Mouse (Mus musculus): ENCODE measurements around the gene Prss27. TPM values are rescaled to one million over a fixed set of nuclear protein-coding genes. Genes with fewer than 3 reads are reported as not detected.
"Not testable (repeated sequence)": the region's sequence is repeated elsewhere in the genome, so short reads cannot be mapped to it uniquely, and the experiment has no call there.

Gene Prss27
- polyA plus RNA-seq, 1 experiment, result 4.0 TPM

- no peaks in the 10 kb centered on the region for H3K27me3 ChIP-seq (ENCODE audit: control insufficient read depth, insufficient read depth, low read length)
- H3K36me3 ChIP-seq (ENCODE audit: control insufficient read depth, insufficient read depth, low read length), result peaks cover 9% of the 10 kb centered on the region
- TF ChIP-seq CTCF (IDR thresholded peaks at IDR 0.05; ENCODE audit: extremely low read depth, insufficient read length, insufficient replicate concordance, low read depth, low read length) (no peak), POLR2A (IDR thresholded peaks at IDR 0.05; ENCODE audit: low read depth, low read length) (no peak)
- 77% methylated on average over 3 of the region's 3 CpGs for WGBS
- H3K27ac ChIP-seq (ENCODE audit: insufficient read depth, low read depth, low read length), result no peak overlapping the region
- peaks cover 6% of the 10 kb centered on the region; the same call in 1 of the 2 replicates for H3K4me1 ChIP-seq (ENCODE audit: control insufficient read depth, insufficient read depth, insufficient read length, low read length)
- H3K4me3 ChIP-seq (ENCODE audit: low read depth, low read length), result no peak overlapping the region
These were observed 31.6 kb downstream of the Prss27 start for GRCm38 (mm10) chr17:24069531-24069930.

- TF ChIP-seq CTCF (IDR thresholded peaks at IDR 0.05; ENCODE audit: extremely low read depth, insufficient read length, insufficient replicate concordance, low read depth, low read length) (no peak), POLR2A (IDR thresholded peaks at IDR 0.05; ENCODE audit: low read depth, low read length) (peak; percentile 96)
- peaks cover 14% of the 10 kb centered on the region for H3K36me3 ChIP-seq (ENCODE audit: control insufficient read depth, insufficient read depth, low read length)
- no peaks in the 10 kb centered on the region for H3K27me3 ChIP-seq (ENCODE audit: control insufficient read depth, insufficient read depth, low read length)
- under 1% methylated on average over 62 of the region's 62 CpGs for WGBS
- H3K4me1 ChIP-seq (ENCODE audit: control insufficient read depth, insufficient read depth, insufficient read length, low read length), result peaks cover 1% of the 10 kb centered on the region; the same call in 1 of the 2 replicates
- H3K4me3 ChIP-seq (ENCODE audit: low read depth, low read length), result peak within 1 kb of the TSS; percentile 91
- H3K27ac ChIP-seq (ENCODE audit: insufficient read depth, low read depth, low read length), result peak within 1 kb of the TSS; percentile 81
These were observed 35.2 kb downstream of the Prss27 start, which contains the start of gene Kctd5 for GRCm38 (mm10) chr17:24072919-24073696. TSS of gene Kctd5 (minus strand) at chr17:24073485.

- Histone ChIP-seq H3K36me3 (ENCODE audit: control insufficient read depth, insufficient read depth, low read length) (peaks cover 36% of the 10 kb centered on the region), H3K4me3 (ENCODE audit: low read depth, low read length) (no peak overlapping the region), H3K27me3 (ENCODE audit: control insufficient read depth, insufficient read depth, low read length) (no peaks in the 10 kb centered on the region), H3K4me1 (ENCODE audit: control insufficient read depth, insufficient read depth, insufficient read length, low read length) (no peaks in the 10 kb centered on the region), H3K27ac (ENCODE audit: insufficient read depth, low read depth, low read length) (no peak overlapping the region)
- no peak for TF ChIP-seq POLR2A (IDR thresholded peaks at IDR 0.05; ENCODE audit: low read depth, low read length)
- no peak for TF ChIP-seq CTCF (IDR thresholded peaks at IDR 0.05; ENCODE audit: extremely low read depth, insufficient read length, insufficient replicate concordance, low read depth, low read length)
- 81% methylated on average over 2 of the region's 2 CpGs for WGBS
These were observed 39.2 kb downstream of the Prss27 start for GRCm38 (mm10) chr17:24077101-24077500.

- H3K27ac ChIP-seq (ENCODE audit: insufficient read depth, low read depth, low read length), result no peak overlapping the region
- no peaks in the 10 kb centered on the region for H3K4me1 ChIP-seq (ENCODE audit: control insufficient read depth, insufficient read depth, insufficient read length, low read length)
- H3K27me3 ChIP-seq (ENCODE audit: control insufficient read depth, insufficient read depth, low read length), result no peaks in the 10 kb centered on the region
- no peak for TF ChIP-seq POLR2A (IDR thresholded peaks at IDR 0.05; ENCODE audit: low read depth, low read length)
- TF ChIP-seq CTCF (IDR thresholded peaks at IDR 0.05; ENCODE audit: extremely low read depth, insufficient read length, insufficient replicate concordance, low read depth, low read length), result no peak
- H3K4me3 ChIP-seq (ENCODE audit: low read depth, low read length), result no peak overlapping the region
- 56% methylated on average over 1 of the region's 1 CpGs for WGBS
- peaks cover 51% of the 10 kb centered on the region for H3K36me3 ChIP-seq (ENCODE audit: control insufficient read depth, insufficient read depth, low read length)
These were observed 46.6 kb downstream of the Prss27 start for GRCm38 (mm10) chr17:24084593-24084992.

GRCm38 (mm10) chr17:24086399-24086798, 48.5 kb downstream of the Prss27 start:
- H3K27me3 ChIP-seq (ENCODE audit: control insufficient read depth, insufficient read depth, low read length); H3K4me1 ChIP-seq (ENCODE audit: control insufficient read depth, insufficient read depth, insufficient read length, low read length); H3K27ac ChIP-seq (ENCODE audit: insufficient read depth, low read depth, low read length); H3K4me3 ChIP-seq (ENCODE audit: low read depth, low read length): not testable (repeated sequence)
- 51% methylated on average over 4 of the region's 4 CpGs for WGBS
- peaks cover 56% of the 10 kb centered on the region for H3K36me3 ChIP-seq (ENCODE audit: control insufficient read depth, insufficient read depth, low read length)

GRCm38 (mm10) chr17:24090575-24090974, 52.6 kb downstream of the Prss27 start:
- Histone ChIP-seq H3K4me1 (ENCODE audit: control insufficient read depth, insufficient read depth, insufficient read length, low read length) (no peaks in the 10 kb centered on the region), H3K27ac (ENCODE audit: insufficient read depth, low read depth, low read length) (no peak overlapping the region), H3K36me3 (ENCODE audit: control insufficient read depth, insufficient read depth, low read length) (peaks cover 68% of the 10 kb centered on the region), H3K4me3 (ENCODE audit: low read depth, low read length) (no peak overlapping the region), H3K27me3 (ENCODE audit: control insufficient read depth, insufficient read depth, low read length) (no peaks in the 10 kb centered on the region)
- no peak for TF ChIP-seq CTCF (IDR thresholded peaks at IDR 0.05; ENCODE audit: extremely low read depth, insufficient read length, insufficient replicate concordance, low read depth, low read length)
- no peak for TF ChIP-seq POLR2A (IDR thresholded peaks at IDR 0.05; ENCODE audit: low read depth, low read length)
- 76% methylated on average over 1 of the region's 1 CpGs for WGBS

Other genes with a start within 250 kb of the Prss27 start
- 197 and 439 TPM in 2 replicates for gene Srrm2, start 247.6 kb upstream of the Prss27 start, polyA plus RNA-seq (2012; rRNA removed)
- gene Elob, start 209.0 kb upstream of the Prss27 start, polyA plus RNA-seq (2012; rRNA removed), result 352 and 591 TPM in 2 replicates
- 0.27 and 0.77 TPM in 2 replicates for gene Prss33, start 202.1 kb upstream of the Prss27 start, polyA plus RNA-seq (2012; rRNA removed)
- 166 and 292 TPM in 2 replicates for gene Prss32, start 194.3 kb upstream of the Prss27 start, polyA plus RNA-seq (2012; rRNA removed)
- 0.56 and 3.4 TPM in 2 replicates for gene Prss41, start 194.0 kb upstream of the Prss27 start, polyA plus RNA-seq (2012; rRNA removed)
- not detected in 2 replicates for gene Prss21, start 170.1 kb upstream of the Prss27 start, polyA plus RNA-seq (2012; rRNA removed)
- not detected in 2 replicates for gene Dcpp1, start 157.3 kb upstream of the Prss27 start, polyA plus RNA-seq (2012; rRNA removed)
- not detected in 2 replicates for gene Dcpp2, start 157.3 kb upstream of the Prss27 start, polyA plus RNA-seq (2012; rRNA removed)
- gene Dcpp3, start 120.7 kb upstream of the Prss27 start, polyA plus RNA-seq (2012; rRNA removed), result not detected in 2 replicates
- gene Sbp, start 96.5 kb upstream of the Prss27 start, polyA plus RNA-seq (2012; rRNA removed), result not detected in 2 replicates
- not detected in 2 replicates for gene Sbpl, start 82.9 kb upstream of the Prss27 start, polyA plus RNA-seq (2012; rRNA removed)
- 22.9 and 150 TPM in 2 replicates for gene Prss30, start 57.6 kb upstream of the Prss27 start, polyA plus RNA-seq (2012; rRNA removed)
- 0.06 and 0.25 TPM in 2 replicates for gene Prss22, start 40.0 kb upstream of the Prss27 start, polyA plus RNA-seq (2012; rRNA removed)
- 51.8 and 74.6 TPM in 2 replicates for gene Kctd5, start 35.3 kb downstream of the Prss27 start, polyA plus RNA-seq (2012; rRNA removed)
- 10.8 and 12.7 TPM in 2 replicates for gene Pdpk1, start 112.8 kb downstream of the Prss27 start, polyA plus RNA-seq (2012; rRNA removed)
- gene Amdhd2, start 125.6 kb downstream of the Prss27 start, polyA plus RNA-seq (2012; rRNA removed), result 61.6 and 187 TPM in 2 replicates
- gene Atp6v0c, start 131.6 kb downstream of the Prss27 start, polyA plus RNA-seq (2012; rRNA removed), result 549 and 948 TPM in 2 replicates
- gene Tbc1d24, start 167.4 kb downstream of the Prss27 start, polyA plus RNA-seq (2012; rRNA removed), result 11.4 and 62.9 TPM in 2 replicates
- gene Ntn3, start 171.4 kb downstream of the Prss27 start, polyA plus RNA-seq (2012; rRNA removed), result 1.3 and 1.6 TPM in 2 replicates
- gene Tedc2, start 182.7 kb downstream of the Prss27 start, polyA plus RNA-seq (2012; rRNA removed), result 4.2 and 4.6 TPM in 2 replicates
- gene Ccnf, start 213.3 kb downstream of the Prss27 start, polyA plus RNA-seq (2012; rRNA removed), result 4.1 and 8.4 TPM in 2 replicates

Data from small intestine, adult 2 months (tissue).